Mouse (Mus musculus): Measurements from ENCODE around the gene Klk1.

DNA sequence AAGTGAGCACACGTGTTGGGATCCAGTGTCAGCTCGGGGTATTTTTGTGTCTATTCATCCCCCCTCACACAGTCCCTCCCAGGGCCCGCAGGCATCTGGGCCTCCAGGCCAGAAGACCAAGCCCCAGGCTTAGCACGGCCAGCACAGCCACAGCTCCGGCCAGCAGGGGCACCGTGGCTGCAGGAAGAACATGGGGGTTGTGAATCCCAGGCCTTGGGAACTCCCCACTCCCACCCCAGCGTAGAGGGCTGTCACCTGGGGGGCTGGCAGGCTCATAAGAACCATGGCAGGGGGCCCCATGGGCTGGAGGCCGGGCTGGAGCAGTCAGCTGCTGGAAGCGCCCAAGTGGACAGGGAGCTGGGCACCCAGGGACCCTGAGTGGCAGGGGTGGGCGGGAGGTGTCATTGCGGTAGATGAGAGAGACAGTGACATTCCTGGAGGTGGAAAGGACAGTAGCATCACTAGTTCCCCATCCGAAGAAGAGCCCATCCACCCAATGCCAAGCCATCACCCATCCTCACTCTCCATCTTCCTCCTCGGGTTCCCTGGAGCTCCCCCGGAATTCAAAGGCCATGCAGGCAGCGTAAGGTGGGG lies 28.0 kb downstream of the Klk1 start:
- TF ChIP-seq POLR2A (IDR thresholded peaks at IDR 0.05; ENCODE audit: control insufficient read depth, low read depth, low read length) = no peak
- TF ChIP-seq CTCF (IDR thresholded peaks at IDR 0.05; ENCODE audit: control insufficient read depth, insufficient read depth, insufficient replicate concordance, low read depth, low read length) = no peak
